Mouse (Mus musculus) ES-Bruce4 (cell line): ENCODE measurements at regions not wholly inside any gene's neighbourhood (a gene's known extent, or its start where the extent isn't known, plus 50 kb on each side); places are given as distances from the start of the nearest gene placed in this dataset.

Experiments used
- CTCF ChIP-seq: IDR thresholded peaks from one replicate; pipeline ENCODE4 v1.8.1; 2011; ENCODE audit warnings: low read depth, low read length
- EP300 ChIP-seq: IDR thresholded peaks from 2 replicates; pipeline ENCODE4 v1.6.1; 2011; ENCODE audit warnings: low read depth, low read length; ENCODE audit not compliant: insufficient read depth
- POLR2A ChIP-seq: IDR thresholded peaks from one replicate; pipeline ENCODE4 v1.8.1; 2011; ENCODE audit warnings: low read length; ENCODE audit not compliant: insufficient read depth

GRCm38 (mm10) chr13:42546851-42547250 is 133.6 kb upstream of the Phactr1 start:
- no peak for TF ChIP-seq CTCF
- TF ChIP-seq POLR2A, result no peak
- no peak for TF ChIP-seq EP300
